Mouse (Mus musculus): ENCODE measurements around the gene Sbds. TPM values are rescaled to one million over a fixed set of nuclear protein-coding genes. Genes with fewer than 3 reads are reported as not detected.

The Sbds gene
- polyA plus RNA-seq, 1 experiment from 2014 or later: 49.6 TPM

DNA sequence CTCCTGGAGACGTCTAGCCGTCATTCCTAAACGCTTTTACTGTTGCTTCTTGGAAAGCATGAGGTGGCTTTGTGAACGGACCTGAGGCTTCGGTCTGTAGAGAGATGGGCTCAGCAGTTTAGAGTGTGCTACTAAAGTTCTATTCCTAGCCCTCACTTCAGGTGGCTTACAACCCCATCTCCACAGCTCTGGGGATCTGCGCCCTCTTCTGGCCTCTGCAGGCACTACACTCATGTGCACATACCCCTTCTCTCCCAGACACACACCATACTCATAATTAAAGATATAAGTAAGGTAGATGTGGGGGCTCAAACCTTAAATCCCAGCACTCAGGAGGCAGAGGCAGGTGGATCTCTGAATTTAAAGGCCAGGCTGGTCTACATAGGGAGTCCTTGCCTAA, 34.9 kb upstream of the Sbds start:
- no peak overlapping the region for H3K4me2 ChIP-seq (ENCODE audit: low read length)
- 100% methylated on average over 6 of the region's 6 CpGs for WGBS
- no peaks in the 10 kb centered on the region for H3K9me3 ChIP-seq (replicated peaks; ENCODE audit: control insufficient read depth, low read length)
- H3K4me3 ChIP-seq (ENCODE audit: low read depth, low read length): no peak overlapping the region
- ATAC-seq (no peak), DNase-seq (ENCODE audit: low spot score) (no peak)
- no peak overlapping the region for H3K27ac ChIP-seq (ENCODE audit: low read depth, low read length)
- H3K36me3 ChIP-seq (ENCODE audit: control insufficient read depth, insufficient read depth, low read length): peaks cover 37% of the 10 kb centered on the region
- H3K4me1 ChIP-seq (ENCODE audit: control insufficient read depth, insufficient read depth, low read length): no peaks in the 10 kb centered on the region
- H3K27me3 ChIP-seq (replicated peaks; ENCODE audit: control insufficient read depth, insufficient read depth, low read length): no peaks in the 10 kb centered on the region
- no peak overlapping the region for H3K9ac ChIP-seq (ENCODE audit: low read length)

DNA sequence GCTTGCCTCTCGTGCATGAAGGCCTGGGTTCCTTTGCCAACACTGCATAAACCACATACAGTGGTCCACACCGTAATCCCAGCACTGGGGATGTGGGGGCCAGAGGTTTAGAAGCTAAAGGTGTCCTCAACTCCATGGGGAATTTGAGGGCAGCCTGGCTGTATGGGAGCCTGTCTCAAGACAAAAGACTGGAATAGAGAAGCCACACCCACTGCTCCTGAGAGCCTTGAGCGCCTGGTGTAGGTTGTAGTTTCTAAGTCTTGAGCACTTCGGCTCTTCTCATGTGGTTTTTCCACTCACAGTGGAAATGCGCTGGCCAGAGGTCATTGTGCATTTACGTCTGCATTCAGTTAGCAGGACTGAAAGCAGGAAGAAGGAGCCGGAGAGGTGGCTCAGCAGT, 32.8 kb upstream of the Sbds start:
- no peaks in the 10 kb centered on the region for H3K9me3 ChIP-seq (replicated peaks; ENCODE audit: control insufficient read depth, low read length)
- WGBS: 95% methylated on average over 7 of the region's 7 CpGs
- no peaks in the 10 kb centered on the region for H3K4me1 ChIP-seq (ENCODE audit: control insufficient read depth, insufficient read depth, low read length)
- no peak overlapping the region for H3K4me3 ChIP-seq (ENCODE audit: low read depth, low read length)
- DNase-seq (ENCODE audit: low spot score): no peak
- H3K9ac ChIP-seq (ENCODE audit: low read length): no peak overlapping the region
- H3K27me3 ChIP-seq (replicated peaks; ENCODE audit: control insufficient read depth, insufficient read depth, low read length): no peaks in the 10 kb centered on the region
- ATAC-seq: no peak
- H3K36me3 ChIP-seq (ENCODE audit: control insufficient read depth, insufficient read depth, low read length): peaks cover 43% of the 10 kb centered on the region
- H3K4me2 ChIP-seq (ENCODE audit: low read length): no peak overlapping the region
- no peak overlapping the region for H3K27ac ChIP-seq (ENCODE audit: low read depth, low read length)

DNA sequence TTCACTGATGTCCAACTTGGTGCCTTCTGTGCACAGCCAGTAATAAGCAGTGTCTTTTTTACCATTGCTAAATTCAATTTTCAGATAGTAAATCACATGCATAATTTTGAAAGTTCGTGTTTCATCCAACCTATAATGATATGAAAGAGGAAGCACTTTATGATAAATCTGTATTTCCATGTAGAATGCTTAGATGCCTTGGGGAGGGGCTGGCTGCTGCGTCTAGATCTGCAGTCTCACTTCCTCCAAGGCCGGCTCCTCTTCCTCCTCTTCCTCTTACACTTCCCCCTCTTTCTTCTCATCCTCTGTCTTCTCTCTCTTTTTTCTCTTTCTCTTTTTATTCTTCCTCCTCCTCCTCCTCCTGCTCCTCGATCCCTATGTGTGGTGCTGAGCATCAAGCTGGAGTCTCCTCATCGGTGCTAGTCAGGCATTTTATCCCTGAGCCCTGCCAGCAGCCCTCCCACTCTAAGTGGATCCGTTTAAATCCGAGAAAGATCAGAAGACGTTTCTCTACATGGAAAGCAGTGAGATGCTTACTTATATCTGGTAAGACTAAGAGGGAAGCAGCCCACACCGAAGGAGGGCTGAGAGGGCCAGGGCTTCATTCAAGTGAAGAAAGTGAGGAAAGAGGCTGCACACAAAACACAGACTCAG, 27.9 kb upstream of the Sbds start:
- ATAC-seq (no peak), DNase-seq (ENCODE audit: low spot score) (no peak)
- no peaks in the 10 kb centered on the region for H3K27me3 ChIP-seq (replicated peaks; ENCODE audit: control insufficient read depth, insufficient read depth, low read length)
- H3K4me2 ChIP-seq (ENCODE audit: low read length): no peak overlapping the region
- peaks cover 45% of the 10 kb centered on the region for H3K36me3 ChIP-seq (ENCODE audit: control insufficient read depth, insufficient read depth, low read length)
- H3K9ac ChIP-seq (ENCODE audit: low read length): no peak overlapping the region
- no peak overlapping the region for H3K27ac ChIP-seq (ENCODE audit: low read depth, low read length)
- 95% methylated on average over 9 of the region's 9 CpGs for WGBS
- no peak overlapping the region for H3K4me3 ChIP-seq (ENCODE audit: low read depth, low read length)
- no peaks in the 10 kb centered on the region for H3K4me1 ChIP-seq (ENCODE audit: control insufficient read depth, insufficient read depth, low read length)
- no peaks in the 10 kb centered on the region for H3K9me3 ChIP-seq (replicated peaks; ENCODE audit: control insufficient read depth, low read length)

DNA sequence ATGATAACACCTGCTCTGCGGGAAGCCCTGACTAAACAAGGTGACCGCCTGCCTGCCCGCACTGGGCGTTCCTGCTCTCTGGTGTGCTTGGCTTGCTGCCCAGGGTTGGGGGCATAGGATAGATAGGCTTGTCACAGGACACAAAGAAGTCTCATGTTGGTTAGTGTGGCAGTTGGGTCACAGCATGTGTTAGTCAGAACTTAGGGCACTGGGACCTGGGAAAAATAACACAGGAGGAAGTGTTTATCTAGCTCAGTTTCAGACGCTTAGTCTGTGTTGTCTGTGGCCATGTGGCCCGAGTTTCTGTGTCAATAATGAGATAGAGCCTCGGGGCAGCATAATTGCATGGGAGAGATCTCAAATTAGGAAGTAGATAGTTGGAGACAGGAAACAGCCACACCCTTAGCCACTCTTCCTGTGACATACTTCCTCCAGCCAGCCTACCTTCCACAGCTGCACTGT, 22.7 kb upstream of the Sbds start:
- no peak for DNase-seq (ENCODE audit: low spot score)
- Histone ChIP-seq H3K4me1 (ENCODE audit: control insufficient read depth, insufficient read depth, low read length) (no peaks in the 10 kb centered on the region), H3K36me3 (ENCODE audit: control insufficient read depth, insufficient read depth, low read length) (peaks cover 64% of the 10 kb centered on the region), H3K27me3 (replicated peaks; ENCODE audit: control insufficient read depth, insufficient read depth, low read length) (no peaks in the 10 kb centered on the region), H3K27ac (ENCODE audit: low read depth, low read length) (no peak overlapping the region), H3K9ac (ENCODE audit: low read length) (no peak overlapping the region), H3K4me2 (ENCODE audit: low read length) (no peak overlapping the region), H3K4me3 (ENCODE audit: low read depth, low read length) (no peak overlapping the region), H3K9me3 (replicated peaks; ENCODE audit: control insufficient read depth, low read length) (no peaks in the 10 kb centered on the region)
- 85% methylated on average over 7 of the region's 7 CpGs for WGBS
- no peak for ATAC-seq

DNA sequence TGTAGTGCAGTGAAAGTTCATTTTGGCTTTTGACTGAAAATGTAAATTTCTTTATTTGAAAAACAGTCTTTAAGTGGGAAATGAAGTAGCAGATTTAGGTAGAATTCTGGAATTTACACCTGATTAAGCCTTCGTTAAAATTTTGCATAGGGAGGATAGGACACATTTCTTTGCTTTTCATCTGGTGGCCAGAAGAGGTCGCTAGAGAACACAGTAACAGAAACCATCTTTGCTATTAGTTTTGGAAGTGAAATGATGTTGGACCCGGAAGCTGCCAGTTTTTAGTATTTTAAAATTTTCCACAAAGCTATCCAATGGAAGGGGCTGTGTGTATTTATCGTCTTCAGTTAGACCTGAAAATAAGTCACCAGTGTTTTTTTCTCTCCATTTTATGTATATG, 20.2 kb upstream of the Sbds start:
- Histone ChIP-seq H3K36me3 (ENCODE audit: control insufficient read depth, insufficient read depth, low read length) (peaks cover 69% of the 10 kb centered on the region), H3K4me1 (ENCODE audit: control insufficient read depth, insufficient read depth, low read length) (no peaks in the 10 kb centered on the region), H3K9ac (ENCODE audit: low read length) (no peak overlapping the region), H3K4me2 (ENCODE audit: low read length) (no peak overlapping the region), H3K9me3 (replicated peaks; ENCODE audit: control insufficient read depth, low read length) (no peaks in the 10 kb centered on the region), H3K4me3 (ENCODE audit: low read depth, low read length) (no peak overlapping the region), H3K27me3 (replicated peaks; ENCODE audit: control insufficient read depth, insufficient read depth, low read length) (no peaks in the 10 kb centered on the region), H3K27ac (ENCODE audit: low read depth, low read length) (no peak overlapping the region)
- ATAC-seq: no peak
- WGBS: 47% methylated on average over 4 of the region's 4 CpGs
- peak; percentile 66 for DNase-seq (ENCODE audit: low spot score)

DNA sequence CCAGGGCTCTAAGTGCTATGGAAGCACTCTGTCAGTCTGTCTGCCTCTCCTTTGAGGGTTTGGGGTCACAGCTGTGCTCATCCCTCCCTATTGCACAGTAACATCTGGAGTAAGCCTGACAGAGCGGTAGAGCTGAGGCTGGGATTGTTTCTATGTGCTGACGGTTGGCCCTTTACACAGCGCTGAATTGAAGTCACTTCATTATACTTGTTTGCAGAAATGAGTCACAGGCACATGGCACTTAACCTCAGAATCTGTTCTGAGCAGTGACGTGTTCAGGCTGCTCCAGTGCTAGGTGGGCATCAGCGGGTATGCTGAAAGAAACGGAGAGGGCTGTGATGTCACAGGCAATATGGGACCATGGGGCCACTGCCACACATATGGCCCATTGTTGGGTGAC, 17.7 kb upstream of the Sbds start:
- Histone ChIP-seq H3K27me3 (replicated peaks; ENCODE audit: control insufficient read depth, insufficient read depth, low read length) (no peaks in the 10 kb centered on the region), H3K27ac (ENCODE audit: low read depth, low read length) (no peak overlapping the region), H3K36me3 (ENCODE audit: control insufficient read depth, insufficient read depth, low read length) (peaks cover 75% of the 10 kb centered on the region), H3K4me3 (ENCODE audit: low read depth, low read length) (no peak overlapping the region), H3K4me1 (ENCODE audit: control insufficient read depth, insufficient read depth, low read length) (no peaks in the 10 kb centered on the region), H3K4me2 (ENCODE audit: low read length) (no peak overlapping the region), H3K9me3 (replicated peaks; ENCODE audit: control insufficient read depth, low read length) (no peaks in the 10 kb centered on the region), H3K9ac (ENCODE audit: low read length) (no peak overlapping the region)
- ATAC-seq (no peak), DNase-seq (ENCODE audit: low spot score) (no peak)
- 96% methylated on average over 6 of the region's 6 CpGs for WGBS

DNA sequence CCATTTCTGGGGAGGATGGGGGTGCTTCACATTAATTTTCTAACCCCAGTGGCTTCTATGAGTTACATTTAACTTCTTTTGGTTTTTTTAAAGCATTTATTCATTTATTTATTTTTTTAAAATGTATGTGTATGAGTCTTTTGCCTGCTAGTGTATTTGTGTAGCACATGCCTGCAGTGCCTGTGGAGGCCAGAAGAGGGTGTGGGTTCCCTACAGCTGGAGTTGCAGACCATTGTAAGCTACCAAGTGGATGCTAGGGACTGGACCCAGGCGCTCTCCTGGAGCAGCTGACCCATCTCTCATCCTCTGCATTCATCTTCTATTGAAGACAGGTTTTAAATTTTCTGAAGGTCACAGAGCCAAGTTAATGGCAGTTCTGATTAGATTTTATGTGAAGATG, 17.0 kb upstream of the Sbds start:
- H3K4me1 ChIP-seq (ENCODE audit: control insufficient read depth, insufficient read depth, low read length): no peaks in the 10 kb centered on the region

DNA sequence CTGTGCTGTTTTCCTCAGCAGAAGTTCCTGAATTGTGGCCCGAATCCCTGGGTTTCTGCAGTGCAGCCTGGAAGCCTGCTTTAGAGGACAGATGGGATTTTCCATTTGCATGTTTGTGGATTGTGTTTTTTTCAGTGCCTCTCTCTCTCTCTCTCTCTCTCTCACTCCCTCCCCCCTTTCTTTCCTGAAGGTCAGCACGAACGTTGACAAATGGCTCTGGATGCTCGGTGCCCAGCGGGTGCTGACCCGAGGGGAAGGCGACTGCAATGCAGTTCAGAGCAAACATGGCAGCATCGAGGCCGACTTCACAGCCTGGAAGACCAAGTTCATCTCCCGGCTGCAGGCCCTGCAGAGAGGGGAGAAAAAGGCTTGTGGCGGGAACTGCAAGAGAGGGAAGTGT, 13.6 kb upstream of the Sbds start:
- H3K4me3 ChIP-seq (ENCODE audit: low read depth, low read length): no peak overlapping the region
- DNase-seq (ENCODE audit: low spot score) (no peak), ATAC-seq (no peak)
- H3K27ac ChIP-seq (ENCODE audit: low read depth, low read length): no peak overlapping the region
- 86% methylated on average over 11 of the region's 11 CpGs for WGBS
- no peak overlapping the region for H3K4me2 ChIP-seq (ENCODE audit: low read length)
- H3K9me3 ChIP-seq (replicated peaks; ENCODE audit: control insufficient read depth, low read length): no peaks in the 10 kb centered on the region
- no peaks in the 10 kb centered on the region for H3K4me1 ChIP-seq (ENCODE audit: control insufficient read depth, insufficient read depth, low read length)
- H3K27me3 ChIP-seq (replicated peaks; ENCODE audit: control insufficient read depth, insufficient read depth, low read length): no peaks in the 10 kb centered on the region
- no peak overlapping the region for H3K9ac ChIP-seq (ENCODE audit: low read length)
- peaks cover 69% of the 10 kb centered on the region for H3K36me3 ChIP-seq (ENCODE audit: control insufficient read depth, insufficient read depth, low read length)

More for the DNA sequence above, 17.0 kb upstream of the Sbds start:
- Histone ChIP-seq H3K36me3 (ENCODE audit: control insufficient read depth, insufficient read depth, low read length) (peaks cover 75% of the 10 kb centered on the region), H3K4me3 (ENCODE audit: low read depth, low read length) (no peak overlapping the region), H3K27ac (ENCODE audit: low read depth, low read length) (no peak overlapping the region), H3K4me2 (ENCODE audit: low read length) (no peak overlapping the region), H3K27me3 (replicated peaks; ENCODE audit: control insufficient read depth, insufficient read depth, low read length) (no peaks in the 10 kb centered on the region), H3K9ac (ENCODE audit: low read length) (no peak overlapping the region), H3K9me3 (replicated peaks; ENCODE audit: control insufficient read depth, low read length) (no peaks in the 10 kb centered on the region)
- ATAC-seq (no peak), DNase-seq (ENCODE audit: low spot score) (no peak)
- 94% methylated on average over 1 of the region's 1 CpGs for WGBS

DNA sequence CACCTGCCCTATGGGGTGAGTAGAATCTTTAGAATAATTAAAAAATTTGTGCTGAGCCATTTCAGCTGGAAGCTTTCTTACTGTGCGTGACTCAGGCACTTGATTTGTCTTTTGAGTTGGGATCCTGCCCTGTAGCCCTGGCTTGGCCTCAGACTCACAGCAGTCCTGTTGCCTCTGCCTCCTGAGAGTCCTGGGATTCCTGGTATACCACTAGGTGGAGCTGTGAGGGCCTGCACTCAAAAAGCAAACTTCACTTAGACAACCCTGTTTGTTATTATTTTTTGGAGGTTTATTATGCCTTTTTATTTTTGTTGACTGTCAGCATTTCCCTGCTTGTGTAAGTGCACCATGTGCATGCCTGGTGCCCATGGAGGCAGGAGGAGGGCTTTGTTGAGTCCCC, 12.0 kb upstream of the Sbds start:
- Histone ChIP-seq H3K27me3 (replicated peaks; ENCODE audit: control insufficient read depth, insufficient read depth, low read length) (no peaks in the 10 kb centered on the region), H3K4me2 (ENCODE audit: low read length) (no peak overlapping the region), H3K27ac (ENCODE audit: low read depth, low read length) (no peak overlapping the region), H3K9me3 (replicated peaks; ENCODE audit: control insufficient read depth, low read length) (no peaks in the 10 kb centered on the region), H3K9ac (ENCODE audit: low read length) (no peak overlapping the region), H3K4me3 (ENCODE audit: low read depth, low read length) (no peak overlapping the region), H3K36me3 (ENCODE audit: control insufficient read depth, insufficient read depth, low read length) (peaks cover 61% of the 10 kb centered on the region), H3K4me1 (ENCODE audit: control insufficient read depth, insufficient read depth, low read length) (no peaks in the 10 kb centered on the region)
- WGBS: 83% methylated on average over 1 of the region's 1 CpGs
- no peak for DNase-seq (ENCODE audit: low spot score)
- ATAC-seq: no peak

Data from forebrain, embryonic 14.5 days (tissue).